Mouse (Mus musculus) neural tube, embryonic 12.5 days (tissue): ENCODE measurements around the gene Klf13. TPM values are rescaled to one million over a fixed set of nuclear protein-coding genes. Genes with fewer than 3 reads are reported as not detected.
A peak's percentile ranks its signal among the peaks of the same experiment; 100 is the strongest.

Experiments
- ATAC-seq: fragments of 200-750 bp; cut with Nextera tagmentation; 2 replicates; pipeline ENCODE4 v1.8.0; 2017; ENCODE audit warnings: low read depth, mild to moderate bottlenecking, moderate TSS enrichment, moderate library complexity; ENCODE audit not compliant: low FRiP score
- H3K27ac ChIP-seq: fragments of 300-500 bp; sonication (generic); 2 replicates; pipeline ENCODE4 v1.5.1; 2016
- H3K27me3 ChIP-seq: fragments of 300-500 bp; sonication (generic); replicated peaks from 2 replicates; pipeline ENCODE4 v1.6.1; 2016; ENCODE audit warnings: mild to moderate bottlenecking
- H3K36me3 ChIP-seq: fragments of 300-500 bp; sonication (generic); 2 replicates; pipeline ENCODE4 v1.6.1; 2016; ENCODE audit warnings: mild to moderate bottlenecking
- H3K4me1 ChIP-seq: fragments of 300-500 bp; sonication (generic); 2 replicates; pipeline ENCODE4 v1.6.1; 2016
- H3K4me2 ChIP-seq: fragments of 300-500 bp; sonication (generic); replicated peaks from 2 replicates; pipeline ENCODE4 v1.6.1; 2016; ENCODE audit warnings: mild to moderate bottlenecking
- H3K4me3 ChIP-seq: fragments of 300-500 bp; sonication (generic); 2 replicates; pipeline ENCODE4 v1.5.1; 2016
- H3K9ac ChIP-seq: fragments of 300-500 bp; sonication (generic); 2 replicates; pipeline ENCODE4 v1.6.1; 2016; ENCODE audit warnings: mild to moderate bottlenecking
- H3K9me3 ChIP-seq: fragments of 300-500 bp; sonication (generic); 2 replicates; pipeline ENCODE4 v1.6.1; 2016; ENCODE audit warnings: mild to moderate bottlenecking
- WGBS: fragments of 180-500 bp; shearing (Covaris S2); methylation state at CpG from one replicate; pipeline ENCODE4 v1.1.7; 2016; 5-methylcytosine and 5-hydroxymethylcytosine counted together
- polyA plus RNA-seq: library from polyadenylated mRNA; unstranded; fragments of >200 nt; fragmentation: Nextera tagmentation; extraction: Ambion mirVana; gene quantifications from 2 replicates; pipeline ENCODE4 v1.2.1, GENCODE M21; 2016

Klf13 gene
- polyA plus RNA-seq, 1 experiment from 2014 or later = 34.0 TPM

GRCm38 (mm10) chr7:63857771-63858417 lies 80.8 kb downstream of the Klf13 start:
- 88% methylated on average over 17 of the region's 17 CpGs for WGBS
- Histone ChIP-seq H3K9me3 (no peaks in the 10 kb centered on the region), H3K4me3 (no peak overlapping the region), H3K4me2 (0 out of 2 replicates have a peak overlapping the region, but pooled peaks have one; percentile 67), H3K27ac (no peak overlapping the region), H3K36me3 (no peaks in the 10 kb centered on the region), H3K27me3 (0 out of 2 replicates have a peak, but pooled peaks cover 3% of the 10 kb centered on the region), H3K4me1 (peaks cover 7% of the 10 kb centered on the region), H3K9ac (no peak overlapping the region)
- 0 out of 2 replicates have a peak, but pooled peaks have one; percentile 10 for ATAC-seq

GRCm38 (mm10) chr7:63855283-63855682 lies 83.4 kb downstream of the Klf13 start:
- Histone ChIP-seq H3K36me3 (no peaks in the 10 kb centered on the region), H3K4me1 (peaks cover 7% of the 10 kb centered on the region), H3K9me3 (no peaks in the 10 kb centered on the region), H3K4me2 (no peak overlapping the region), H3K4me3 (no peak overlapping the region), H3K27ac (no peak overlapping the region), H3K27me3 (0 out of 2 replicates have a peak, but pooled peaks cover 3% of the 10 kb centered on the region), H3K9ac (no peak overlapping the region)
- ATAC-seq = no peak
- 82% methylated on average over 4 of the region's 4 CpGs for WGBS

- Histone ChIP-seq H3K27ac (no peak overlapping the region), H3K4me1 (no peaks in the 10 kb centered on the region), H3K36me3 (no peaks in the 10 kb centered on the region), H3K9me3 (no peaks in the 10 kb centered on the region), H3K4me3 (no peak overlapping the region), H3K9ac (no peak overlapping the region), H3K27me3 (no peaks in the 10 kb centered on the region), H3K4me2 (no peak overlapping the region)
- ATAC-seq = no peak
- 69% methylated on average over 7 of the region's 7 CpGs for WGBS
These were observed 86.7 kb downstream of the Klf13 start for GRCm38 (mm10) chr7:63851841-63852533.

Other genes with a start within 250 kb of the Klf13 start
- 0.19 TPM in 1 of 2 replicates, not detected in the other for gene E030018B13Rik, start 22.1 kb downstream of the Klf13 start, polyA plus RNA-seq
- 0.15 and 0.17 TPM in 2 replicates for gene Trpm1, start 214.9 kb upstream of the Klf13 start, polyA plus RNA-seq